Mouse (Mus musculus): ENCODE results near the gene Tmem8.

- TF ChIP-seq GATA1 (IDR thresholded peaks at IDR 0.05; ENCODE audit: borderline replicate concordance, low read length) (no peak), FLI1 (IDR thresholded peaks at IDR 0.05; ENCODE audit: low read length) (no peak)
Measured at GRCm38 (mm10) chr17:26087059-26087564, 26.0 kb upstream of the Tmem8 start.
